17 mouse cellular contexts compared by ENCODE assay signal in the genomic region with DNA sequence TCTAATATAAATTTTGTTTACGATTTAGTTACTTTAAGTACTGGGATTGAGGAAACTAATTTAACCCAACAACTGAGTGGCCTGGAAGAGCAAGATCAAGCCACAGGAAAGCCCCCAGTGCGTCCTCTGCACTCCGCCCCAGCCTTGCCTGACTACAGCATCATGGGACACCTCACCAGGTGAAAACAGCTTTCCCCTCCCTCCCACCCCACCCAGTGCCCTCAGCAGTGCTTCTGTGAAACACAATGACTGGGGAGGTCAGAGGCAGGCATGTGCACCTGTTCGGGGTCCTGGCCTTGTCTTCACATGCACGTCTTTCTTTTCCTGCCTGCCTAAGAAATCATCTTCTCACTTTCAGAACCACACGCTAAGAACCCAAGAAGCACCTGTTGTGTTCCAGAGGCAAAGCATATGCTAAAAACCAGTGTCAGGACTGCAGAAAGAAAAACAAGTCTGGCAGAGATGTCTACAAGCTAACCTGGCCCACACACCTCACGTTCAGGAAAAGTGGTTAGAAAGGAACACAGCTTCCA. TPM values are rescaled to one million over a fixed set of nuclear protein-coding genes. Genes with fewer than 3 reads are reported as not detected.
DNase-seq lines count a peak whose midpoint lies in the region; ATAC-seq and TF ChIP-seq lines count a peak whose summit lies in the region.
"Had no signal": no experiment of that assay in that cellular context is flagged by ENCODE, and none has a peak within 500 bp of the region (broad histone marks: within the 10 kb centered on the region; RNA-seq: fewer than 3 reads in every experiment).

No protein-coding gene starts in this region.

- no peak overlapping the region; the same call in 1 of the 2 replicates for H3K4me3 ChIP-seq in forebrain, embryonic 16.5 days (replicated peaks; ENCODE audit: low read length)
- no peak overlapping the region for H3K4me3 ChIP-seq in forebrain, embryonic 10.5 days
- H3K4me3 ChIP-seq in kidney, embryonic 16.5 days (ENCODE audit: low read length): no peak overlapping the region
- H3K4me3 ChIP-seq in thymus, adult 2 months (ENCODE audit: control insufficient read depth, insufficient read depth, low read length): no peak overlapping the region
- H3K4me3 ChIP-seq: embryonic facial prominence, embryonic 10.5 days; forebrain, embryonic 15.5 days; heart, embryonic 12.5 days; hindbrain, embryonic 15.5 days had no signal

- H3K27ac ChIP-seq in forebrain, embryonic 16.5 days (ENCODE audit: low read length): no peak overlapping the region
- no peak overlapping the region for H3K27ac ChIP-seq in forebrain, embryonic 10.5 days
- H3K27ac ChIP-seq in kidney, embryonic 16.5 days (ENCODE audit: low read length): no peak overlapping the region
- no peak overlapping the region for H3K27ac ChIP-seq in thymus, adult 2 months (ENCODE audit: control insufficient read depth, insufficient read depth, low read length)
- H3K27ac ChIP-seq: embryonic facial prominence, embryonic 10.5 days; forebrain, embryonic 15.5 days; hindbrain, embryonic 15.5 days had no signal

- no peak for ATAC-seq in forebrain, embryonic 16.5 days
- no peak for ATAC-seq in kidney, embryonic 16.5 days (ENCODE audit: low FRiP score, low TSS enrichment)
- ATAC-seq: forebrain, embryonic 15.5 days had no signal

- no peak for DNase-seq in forebrain, embryonic 10.5 days (ENCODE audit: extremely low spot score, low spot score)
- no peak for DNase-seq in kidney, adult 8-10 months
- DNase-seq in thymus, postnatal 14 days: peak; percentile 25
- DNase-seq in thymus, adult 2 months: no peak
- DNase-seq in heart, postnatal 4 days: no peak
- DNase-seq: adrenal gland, adult 2 months; adrenal gland, postnatal 25 days; cerebellum, adult 18-20 months; cerebellum, adult 9-11 months; cerebellum, postnatal 36 days; gastrocnemius, postnatal 14 days had no signal

- no peaks in the 10 kb centered on the region for H3K9me3 ChIP-seq in forebrain, embryonic 16.5 days (ENCODE audit: control insufficient read depth, low read length)
- H3K9me3 ChIP-seq in forebrain, embryonic 10.5 days: no peaks in the 10 kb centered on the region
- no peaks in the 10 kb centered on the region for H3K9me3 ChIP-seq in kidney, embryonic 16.5 days (ENCODE audit: low read length)
- H3K9me3 ChIP-seq: embryonic facial prominence, embryonic 10.5 days; forebrain, embryonic 15.5 days; heart, embryonic 12.5 days; hindbrain, embryonic 15.5 days had no signal

- H3K4me2 ChIP-seq in forebrain, embryonic 16.5 days (ENCODE audit: low read length): peak overlapping the region; percentile 20
- H3K4me2 ChIP-seq in kidney, embryonic 16.5 days (replicated peaks; ENCODE audit: low read depth, low read length): peak overlapping the region; percentile 7; the same call in 1 of the 2 replicates
- H3K4me2 ChIP-seq: forebrain, embryonic 15.5 days; heart, embryonic 12.5 days; hindbrain, embryonic 15.5 days had no signal

- H3K4me1 ChIP-seq in forebrain, embryonic 16.5 days (replicated peaks; ENCODE audit: control insufficient read depth, insufficient read depth, low read length): peaks cover 17% of the 10 kb centered on the region
- peaks cover 73% of the 10 kb centered on the region for H3K4me1 ChIP-seq in forebrain, embryonic 10.5 days
- peaks cover 49% of the 10 kb centered on the region for H3K4me1 ChIP-seq in kidney, embryonic 16.5 days (ENCODE audit: insufficient read depth, low read length)
- H3K4me1 ChIP-seq in thymus, adult 2 months (replicated peaks; ENCODE audit: control insufficient read depth, insufficient read depth, low read length): peaks cover 3% of the 10 kb centered on the region

- no peaks in the 10 kb centered on the region for H3K36me3 ChIP-seq in forebrain, embryonic 16.5 days (ENCODE audit: control insufficient read depth, insufficient read depth)
- peaks cover 12% of the 10 kb centered on the region for H3K36me3 ChIP-seq in forebrain, embryonic 10.5 days (replicated peaks)
- H3K36me3 ChIP-seq in kidney, embryonic 16.5 days (ENCODE audit: insufficient read depth, low read length): no peaks in the 10 kb centered on the region
- H3K36me3 ChIP-seq in thymus, adult 2 months (ENCODE audit: control insufficient read depth, insufficient read depth, low read length): peaks cover 4% of the 10 kb centered on the region; the same call in 1 of the 2 replicates
- H3K36me3 ChIP-seq: forebrain, embryonic 15.5 days; heart, embryonic 12.5 days; hindbrain, embryonic 15.5 days had no signal

- WGBS in forebrain, embryonic 16.5 days: 78% methylated on average over 7 of the region's 7 CpGs
- WGBS in forebrain, embryonic 10.5 days: 85% methylated on average over 7 of the region's 7 CpGs
- 53% methylated on average over 7 of the region's 7 CpGs for WGBS in kidney, embryonic 16.5 days
- WGBS in thymus, adult 2 months: 65% methylated on average over 7 of the region's 7 CpGs

- no peak for TF ChIP-seq CTCF in thymus, adult 2 months (IDR thresholded peaks at IDR 0.05; ENCODE audit: borderline replicate concordance, control insufficient read depth, extremely low read depth, insufficient read depth, low read length, poor library complexity)

- TF ChIP-seq POLR2A in thymus, adult 2 months (IDR thresholded peaks at IDR 0.05; ENCODE audit: control insufficient read depth, extremely low read depth, insufficient read depth, low read length, poor library complexity): no peak

- H3K9ac ChIP-seq in forebrain, embryonic 16.5 days (replicated peaks; ENCODE audit: low read depth, low read length): no peak overlapping the region
- no peak overlapping the region for H3K9ac ChIP-seq in kidney, embryonic 16.5 days (replicated peaks; ENCODE audit: low read length)
- H3K9ac ChIP-seq: forebrain, embryonic 15.5 days; heart, embryonic 12.5 days; hindbrain, embryonic 15.5 days had no signal

- no peaks in the 10 kb centered on the region for H3K27me3 ChIP-seq in forebrain, embryonic 16.5 days (replicated peaks; ENCODE audit: control insufficient read depth, insufficient read depth, low read length)
- H3K27me3 ChIP-seq in forebrain, embryonic 10.5 days (ENCODE audit: poor library complexity, severe bottlenecking): no peaks in the 10 kb centered on the region
- no peaks in the 10 kb centered on the region for H3K27me3 ChIP-seq in kidney, embryonic 16.5 days (ENCODE audit: insufficient read depth, low read length)
- no peaks in the 10 kb centered on the region for H3K27me3 ChIP-seq in thymus, adult 2 months (ENCODE audit: control insufficient read depth, insufficient read depth, low read length)
- H3K27me3 ChIP-seq: forebrain, embryonic 15.5 days; heart, embryonic 12.5 days; hindbrain, embryonic 15.5 days had no signal

RNA-seq across cellular contexts. Expression of gene Foxp1, which starts 6.8 kb away (rescaled TPM):
- 115 and 123 TPM in 2 replicates for polyA plus RNA-seq in forebrain, embryonic 16.5 days (2015; fragmentation: Nextera tagmentation; extraction: Ambion mirVana)
- polyA plus RNA-seq in forebrain, embryonic 10.5 days (2016; fragmentation: Nextera tagmentation; extraction: Ambion mirVana): 57.8 and 64.8 TPM in 2 replicates
- 36.4 and 37.2 TPM in 2 replicates for polyA plus RNA-seq in kidney, embryonic 16.5 days (2015; fragmentation: Nextera tagmentation; extraction: Ambion mirVana)
- 129 and 172 TPM in 2 replicates for polyA plus RNA-seq in thymus, adult 2 months (2012; rRNA removed)
- total RNA-seq in heart, postnatal 4 days (2021): 10 to 100 TPM; 66.1 to 67.0 TPM
